Mouse (Mus musculus): Measurements from ENCODE around the gene Por.

The Por gene

GRCm38 (mm10) chr5:135657703-135658373 lies 12.0 kb upstream of the Por start:
- DNase-seq = no peak

DNA sequence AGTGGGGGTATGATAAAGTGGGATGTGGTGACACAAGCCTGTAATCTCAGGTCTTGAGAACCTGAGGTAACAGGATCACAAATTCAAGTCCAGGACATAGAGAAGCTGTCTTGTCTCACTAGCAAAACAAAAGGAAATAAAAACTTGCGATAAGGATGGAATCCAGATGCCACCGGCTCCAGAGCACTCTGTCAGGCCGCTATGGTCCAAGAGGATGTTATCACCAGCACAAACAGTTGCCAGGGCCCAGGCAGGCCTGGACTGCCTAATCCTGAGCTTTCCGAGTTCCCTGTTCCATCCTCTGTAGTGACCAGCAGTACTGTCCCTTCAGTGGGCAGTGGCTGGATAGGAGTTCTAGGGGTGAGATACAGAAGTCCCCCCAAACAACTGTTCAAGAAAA lies 9.9 kb upstream of the Por start:
- DNase-seq = no peak

- DNase-seq = no peak
These were observed 9.3 kb upstream of the Por start for GRCm38 (mm10) chr5:135660535-135660934.

DNA sequence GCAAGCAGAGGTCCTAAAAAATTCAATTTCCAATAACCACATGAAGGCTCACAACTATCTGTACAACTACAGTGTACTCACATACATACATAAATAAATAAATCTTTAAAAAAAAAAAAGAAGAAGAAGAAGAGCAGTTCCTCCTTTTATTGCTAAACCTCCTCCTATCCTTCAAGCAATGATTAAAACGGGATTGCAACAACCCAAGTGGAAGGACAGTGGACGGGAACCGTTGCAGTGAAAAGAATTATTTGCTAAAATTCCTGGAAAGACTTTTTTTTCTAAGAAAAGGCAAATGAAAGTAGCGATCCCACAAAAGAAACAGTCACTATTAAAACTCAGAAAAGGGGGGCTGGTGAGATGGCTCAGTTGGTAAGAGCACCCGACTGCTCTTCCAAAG lies 2.9 kb upstream of the Por start:
- DNase-seq = no peak

- no peak for DNase-seq
These were observed 1.8 kb upstream of the Por start for GRCm38 (mm10) chr5:135668071-135668470.

DNA sequence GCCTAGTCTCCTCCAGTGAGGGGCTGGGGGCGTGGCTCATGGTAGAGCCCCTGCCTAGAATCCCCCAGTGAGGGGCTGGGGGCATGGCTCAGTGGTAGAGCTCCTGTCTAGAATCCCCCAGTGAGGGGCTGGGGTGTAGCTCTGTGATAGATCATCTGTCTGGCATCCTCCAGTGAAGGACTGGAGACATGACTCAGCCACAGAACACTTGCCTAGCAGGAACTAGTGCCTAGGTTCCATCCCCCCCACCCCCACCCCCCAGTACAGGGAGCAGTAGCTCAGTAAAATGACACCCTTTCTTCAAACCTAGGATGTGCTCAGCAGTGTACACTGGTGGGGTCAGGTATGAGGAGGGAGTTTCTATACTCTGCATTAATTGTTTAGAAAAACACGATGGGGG lies 1.0 kb downstream of the Por start:
- DNase-seq = no peak

DNA sequence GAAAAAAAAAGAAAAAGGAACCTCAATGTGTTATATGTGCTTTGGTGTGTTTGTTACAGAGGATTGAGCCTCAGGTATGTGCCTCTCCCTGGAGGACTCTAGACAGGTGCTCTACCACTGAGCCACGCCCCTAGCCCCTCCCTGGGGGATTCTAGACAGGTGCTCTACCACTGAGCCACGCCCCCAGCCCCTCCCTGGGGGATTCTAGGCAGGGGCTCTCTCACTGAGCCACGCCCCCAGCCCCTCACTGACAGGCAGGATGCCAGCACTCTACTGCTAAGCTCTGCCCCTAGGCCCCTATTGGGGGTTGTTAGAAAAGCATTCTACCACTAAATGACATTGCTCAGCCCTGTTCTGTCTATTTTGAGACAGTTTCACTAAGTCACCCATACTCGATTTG lies 2.7 kb downstream of the Por start:
- DNase-seq = no peak

GRCm38 (mm10) chr5:135672980-135673379 lies 3.1 kb downstream of the Por start:
- DNase-seq = peak; percentile 37

GRCm38 (mm10) chr5:135674349-135674775 lies 4.5 kb downstream of the Por start:
- no peak for DNase-seq

DNA sequence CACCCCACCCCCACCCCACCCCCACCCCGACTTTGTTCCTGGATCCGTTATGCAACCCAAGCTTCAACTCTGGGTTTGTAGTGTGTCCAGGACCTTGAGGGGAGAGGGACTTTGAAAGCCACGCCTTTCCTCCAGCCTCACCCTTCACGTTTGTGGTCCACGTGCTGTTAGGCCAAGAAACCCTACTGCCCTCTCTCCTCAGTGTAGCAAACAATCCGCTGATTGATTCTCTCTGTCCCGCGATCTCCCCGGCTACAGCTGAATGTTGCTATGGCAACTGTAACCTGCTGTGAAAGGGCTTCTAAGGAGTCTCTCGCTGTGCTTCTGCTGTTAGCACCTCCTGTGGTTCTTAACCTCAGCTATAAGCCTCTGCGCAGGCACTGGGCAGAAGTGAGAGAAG lies 5.0 kb downstream of the Por start:
- peak; percentile 87 for DNase-seq

DNA sequence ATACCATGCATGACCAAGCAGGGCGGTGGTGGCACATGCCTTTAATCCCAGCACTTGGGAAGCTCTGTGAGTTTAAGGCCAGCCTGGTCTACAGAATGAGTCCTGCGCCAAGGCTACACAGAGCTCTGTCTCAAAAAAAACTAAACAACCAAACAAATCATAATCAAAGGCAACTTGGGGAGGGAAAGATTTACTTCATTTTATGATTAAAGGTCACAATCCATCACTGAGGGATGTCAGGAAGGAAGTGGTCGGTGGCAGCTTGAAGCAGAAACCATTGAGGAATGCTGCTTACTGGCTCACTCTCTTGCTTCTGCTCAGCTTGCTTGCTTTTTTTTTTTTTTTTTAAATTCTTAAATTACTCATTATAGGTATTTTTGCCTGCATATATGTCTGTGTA lies 6.9 kb downstream of the Por start:
- DNase-seq = no peak

DNA sequence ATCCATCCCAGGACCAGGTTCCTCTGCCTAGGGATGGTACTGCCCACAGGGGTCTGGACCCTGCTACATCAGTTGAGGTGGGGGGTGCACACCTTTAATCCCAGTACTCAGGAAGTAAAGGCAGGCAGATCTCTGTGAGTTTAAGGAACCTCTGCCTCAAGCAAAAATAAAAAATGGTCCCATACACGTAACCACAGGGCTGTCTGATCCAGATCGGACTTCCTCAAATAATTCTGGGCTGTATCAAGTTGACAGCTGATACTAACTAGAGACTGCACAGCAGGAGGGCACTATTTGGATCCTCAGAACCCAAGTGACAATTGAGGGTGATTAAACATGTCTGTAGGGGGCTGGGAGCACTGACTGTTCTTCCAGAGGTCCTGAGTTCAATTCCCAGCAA lies 7.4 kb downstream of the Por start:
- DNase-seq = no peak

DNA sequence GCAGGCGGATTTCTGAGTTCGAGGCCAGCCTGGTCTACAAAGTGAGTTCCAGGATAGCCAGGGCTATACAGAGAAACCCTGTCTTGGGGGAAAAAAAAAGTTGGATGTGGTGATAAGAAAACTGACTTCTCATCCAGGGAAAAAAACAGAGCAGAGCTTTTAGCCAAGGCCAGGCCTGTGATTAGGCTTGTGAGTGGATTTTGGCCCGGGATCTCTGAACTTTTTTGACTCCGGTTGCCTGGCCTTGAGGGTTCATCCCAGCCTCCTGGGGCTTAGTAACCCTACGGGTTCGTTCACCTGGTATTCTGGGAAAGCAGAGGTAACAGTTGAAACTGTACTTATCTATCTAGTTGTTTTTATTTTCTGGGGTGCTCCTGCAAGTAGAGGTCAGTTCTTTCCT lies 8.6 kb downstream of the Por start:
- no peak for DNase-seq

DNA sequence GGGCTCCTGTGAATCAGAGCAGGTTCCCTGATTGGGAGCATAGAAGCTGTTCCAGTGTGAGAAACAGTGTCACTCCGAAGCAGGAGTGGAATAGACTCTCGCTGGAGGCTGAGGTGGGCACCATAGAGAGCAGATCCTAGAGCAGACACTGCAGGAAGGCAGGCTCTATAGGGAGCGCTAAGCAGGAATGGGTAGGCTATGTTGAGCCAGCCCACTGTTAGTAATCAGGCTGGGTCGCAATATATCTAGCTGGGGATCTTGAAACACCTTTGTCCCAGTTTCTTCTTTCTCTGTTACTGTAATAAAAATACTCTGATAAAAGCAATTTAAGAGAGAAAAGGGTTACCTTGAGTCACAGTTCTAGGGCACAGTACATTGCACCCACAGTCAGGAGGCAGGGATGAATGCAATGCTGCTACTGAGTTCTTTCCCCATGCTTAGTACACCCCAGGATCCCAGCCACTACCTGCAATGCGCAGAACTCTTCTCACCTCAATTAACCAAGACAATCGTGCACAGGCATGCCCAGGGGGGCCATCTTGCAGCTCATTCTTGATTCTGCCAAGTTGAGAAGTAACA lies 11.2 kb downstream of the Por start:
- DNase-seq = no peak

- DNase-seq = no peak
These were observed 12.2 kb downstream of the Por start for GRCm38 (mm10) chr5:135682009-135682408.

DNA sequence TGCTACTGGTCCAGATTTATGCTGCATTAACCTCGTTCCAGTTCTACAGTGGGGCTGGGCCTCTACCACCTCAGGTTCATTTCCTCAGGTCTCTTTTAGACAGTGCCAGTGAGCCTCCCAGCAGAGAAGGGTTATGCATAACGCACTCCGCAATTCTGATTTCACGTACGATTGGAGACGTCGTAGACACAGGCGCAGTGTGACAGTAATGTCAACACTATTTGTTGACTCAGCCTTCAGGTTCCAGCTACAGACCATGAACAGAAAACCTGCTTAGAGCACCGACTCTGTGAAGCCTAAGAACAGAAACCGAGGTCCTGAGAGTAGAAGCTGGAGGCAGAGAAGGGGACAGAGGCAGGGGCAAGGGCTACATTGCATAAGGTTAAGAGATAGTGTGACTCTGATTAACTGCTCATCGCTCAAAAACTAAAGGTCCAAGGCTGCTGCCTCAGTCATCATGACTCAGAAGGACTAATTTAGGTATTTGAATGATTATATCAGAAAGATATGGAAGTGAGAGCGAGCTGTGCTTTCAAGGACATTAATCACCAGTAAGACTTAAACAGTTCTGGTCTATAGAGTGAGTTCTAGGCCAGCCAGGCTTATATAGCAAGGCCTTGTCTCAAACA lies 13.2 kb downstream of the Por start:
- DNase-seq = no peak

GRCm38 (mm10) chr5:135690401-135690800 lies 20.6 kb downstream of the Por start:
- DNase-seq = peak; percentile 33

- no peak for DNase-seq
These were observed 21.4 kb downstream of the Por start for GRCm38 (mm10) chr5:135691266-135691665.

DNA sequence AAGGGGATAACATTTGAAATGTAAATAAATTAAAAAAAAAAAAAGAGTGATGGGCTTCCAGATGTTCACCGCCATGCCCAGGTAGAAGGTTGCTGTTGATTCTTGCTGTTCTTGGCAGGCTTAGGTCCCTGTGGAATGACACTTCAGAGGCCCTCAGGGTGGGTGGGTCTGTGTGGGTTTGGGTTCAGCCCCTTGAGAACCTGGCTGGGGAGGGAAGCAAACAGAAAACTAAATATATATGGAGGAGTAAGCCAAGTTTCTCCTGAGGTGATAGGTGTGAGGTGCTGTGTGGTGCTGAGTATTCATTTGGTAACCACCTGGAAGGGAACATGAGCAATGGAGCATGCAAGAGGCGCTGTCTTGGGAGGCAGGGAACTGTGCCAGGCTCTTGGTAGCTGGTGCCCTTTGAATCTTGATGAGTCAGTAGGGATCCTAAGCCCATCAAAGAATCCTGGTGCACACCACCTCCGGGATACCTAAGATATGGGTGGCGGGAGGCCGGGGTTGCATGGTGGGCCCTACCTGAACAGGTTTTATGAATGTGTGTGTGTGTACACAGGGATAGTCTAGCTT lies 23.5 kb downstream of the Por start:
- peak; percentile 78 for DNase-seq

DNA sequence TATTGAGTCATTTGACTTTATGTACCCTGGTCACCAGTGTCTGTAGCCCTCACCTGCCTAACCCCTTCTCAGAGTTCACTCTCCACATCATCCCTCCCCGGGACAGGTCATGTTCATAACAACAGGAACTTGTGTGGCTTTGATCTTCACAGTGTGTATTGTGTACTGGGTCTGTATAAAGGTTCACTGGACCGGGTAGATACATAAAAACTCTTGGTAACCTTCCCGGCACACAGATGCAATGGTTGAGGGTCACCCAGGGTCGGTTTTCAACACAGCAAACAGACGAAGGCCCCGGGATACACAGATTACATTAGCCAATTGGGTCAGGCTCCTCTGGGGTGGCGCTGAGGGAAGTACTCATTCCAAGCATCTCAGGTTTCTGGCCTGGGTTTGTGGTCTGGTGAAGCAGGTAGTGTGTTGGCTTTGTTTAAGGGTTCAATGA lies 25.5 kb downstream of the Por start:
- no peak for DNase-seq

DNA sequence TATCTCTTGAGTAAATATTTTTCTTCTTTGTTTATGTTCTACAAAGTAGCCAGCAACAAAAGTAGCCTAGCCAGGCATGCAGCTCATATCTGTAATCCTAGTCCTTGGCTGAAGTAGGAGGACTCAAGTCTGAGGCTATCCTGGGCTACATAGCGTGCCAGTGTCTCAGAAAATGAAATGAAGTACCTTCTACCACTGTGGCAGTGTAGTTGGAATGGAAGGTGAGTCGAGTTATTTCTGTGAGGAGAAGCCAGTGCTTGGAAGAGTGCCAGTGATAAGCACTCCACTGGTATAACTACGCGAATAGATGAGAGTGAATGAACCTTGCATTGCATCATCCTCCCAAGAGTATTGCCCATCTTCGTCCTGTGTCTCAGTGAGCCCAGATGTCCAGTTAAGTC lies 27.9 kb downstream of the Por start:
- DNase-seq = no peak

GRCm38 (mm10) chr5:135701601-135702000 lies 31.8 kb downstream of the Por start:
- DNase-seq = no peak

DNA sequence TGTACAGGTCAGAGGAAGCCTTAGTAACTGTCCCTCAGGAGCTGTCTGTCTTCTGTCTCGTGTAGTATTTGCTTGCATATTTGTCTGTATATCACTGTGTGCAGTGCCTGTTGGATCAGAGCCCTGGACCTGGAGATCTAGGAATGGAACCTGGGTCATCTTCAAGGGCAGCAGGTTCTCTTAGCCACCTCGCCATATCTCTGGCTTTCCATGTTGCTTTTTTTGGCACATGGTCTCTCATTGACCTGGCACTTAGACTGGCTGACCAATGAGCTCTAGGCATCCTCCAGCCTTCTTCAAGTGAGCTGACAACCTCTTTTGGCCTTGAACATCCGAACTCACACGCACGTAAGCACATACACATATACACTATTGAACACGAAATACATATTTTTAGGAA lies 32.4 kb downstream of the Por start:
- no peak for DNase-seq

GRCm38 (mm10) chr5:135702682-135703192 lies 32.9 kb downstream of the Por start:
- DNase-seq = no peak

Data from kidney, adult 18-20 months (tissue).